Mouse (Mus musculus) embryonic fibroblast, embryonic 13.5 days (primary cell): Measurements from ENCODE around the gene Uhmk1. TPM values are rescaled to one million over a fixed set of nuclear protein-coding genes. Genes with fewer than 3 reads are reported as not detected.
"Not testable (repeated sequence)": the region's sequence is repeated elsewhere in the genome, so short reads cannot be mapped to it uniquely, and the experiment has no call there.

Experiments
- H3K27ac ChIP-seq: 2 replicates; pipeline ENCODE4 v1.5.1; 2012; ENCODE audit warnings: low read length, control low read depth, inconsistent platforms; ENCODE audit not compliant: insufficient read depth
- H3K4me1 ChIP-seq: 2 replicates; pipeline ENCODE4 v1.6.1; 2011; ENCODE audit warnings: low read length; ENCODE audit not compliant: control insufficient read depth, insufficient read depth
- H3K4me3 ChIP-seq: 2 replicates; pipeline ENCODE4 v1.5.1; 2011; ENCODE audit warnings: mild to moderate bottlenecking, control low read depth, low read length; ENCODE audit not compliant: insufficient read depth
- CTCF ChIP-seq: IDR thresholded peaks from 2 replicates; pipeline ENCODE4 v1.5.1; 2011; ENCODE audit warnings: mild to moderate bottlenecking, control low read depth, low read length, moderate library complexity, borderline replicate concordance; ENCODE audit not compliant: insufficient read depth
- POLR2A ChIP-seq: IDR thresholded peaks from 2 replicates; pipeline ENCODE4 v1.6.1; 2011; ENCODE audit warnings: low read depth, mild to moderate bottlenecking, control low read depth, low read length, moderate library complexity
- polyA plus RNA-seq: library from polyadenylated mRNA; stranded (reverse); fragments of >200 nt; gene quantifications from 2 replicates; pipeline ENCODE4 v1.2.4, GENCODE M21; 2011; ENCODE audit warnings: low read depth; ENCODE audit not compliant: missing spikeins, insufficient read length

Uhmk1 gene
- polyA plus RNA-seq, result 42.9 and 51.9 TPM in 2 replicates

- no peak for TF ChIP-seq CTCF
- TF ChIP-seq POLR2A, result peak; percentile 70
- peak within 1 kb of the TSS; percentile 100 for H3K4me3 ChIP-seq
- no peaks in the 10 kb centered on the region; the same call in 1 of the 2 replicates for H3K4me1 ChIP-seq
- H3K27ac ChIP-seq, result peak within 1 kb of the TSS; percentile 62
Observed at GRCm38 (mm10) chr1:170214757-170215522, at the start of gene Uhmk1. TSS of gene Uhmk1 (minus strand) at chr1:170215397.

DNA sequence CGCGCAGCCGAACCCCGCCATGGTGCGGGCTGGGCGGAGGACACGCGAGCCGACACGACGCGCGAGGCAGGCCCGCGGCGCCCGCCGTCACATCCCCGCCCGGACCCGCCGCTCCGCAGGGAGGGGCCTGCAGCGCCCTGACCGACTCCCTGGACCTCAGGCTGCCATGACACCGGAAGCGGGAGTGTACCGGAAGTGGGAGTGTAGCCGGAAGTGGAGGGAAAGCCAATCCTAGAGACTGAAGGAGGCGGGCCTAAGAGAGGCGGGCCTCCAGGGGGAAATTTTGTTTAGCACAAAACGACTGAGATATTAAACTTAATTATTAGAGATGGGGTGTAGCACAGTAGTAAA is 40.3 kb upstream of the Uhmk1 start:
- no peaks in the 10 kb centered on the region for H3K4me1 ChIP-seq
- H3K27ac ChIP-seq, result no peak overlapping the region
- peak overlapping the region; percentile 66 for H3K4me3 ChIP-seq
- TF ChIP-seq CTCF (no peak), POLR2A (peak; percentile 81)

GRCm38 (mm10) chr1:170254893-170255559 is 39.8 kb upstream of the Uhmk1 start:
- Histone ChIP-seq H3K27ac (no peak overlapping the region), H3K4me3 (peak overlapping the region; percentile 66), H3K4me1 (no peaks in the 10 kb centered on the region)
- TF ChIP-seq POLR2A, result no peak
- TF ChIP-seq CTCF, result no peak

GRCm38 (mm10) chr1:170245016-170245415 is 29.8 kb upstream of the Uhmk1 start:
- TF ChIP-seq POLR2A (no peak), CTCF (no peak)
- no peak overlapping the region for H3K4me3 ChIP-seq

DNA sequence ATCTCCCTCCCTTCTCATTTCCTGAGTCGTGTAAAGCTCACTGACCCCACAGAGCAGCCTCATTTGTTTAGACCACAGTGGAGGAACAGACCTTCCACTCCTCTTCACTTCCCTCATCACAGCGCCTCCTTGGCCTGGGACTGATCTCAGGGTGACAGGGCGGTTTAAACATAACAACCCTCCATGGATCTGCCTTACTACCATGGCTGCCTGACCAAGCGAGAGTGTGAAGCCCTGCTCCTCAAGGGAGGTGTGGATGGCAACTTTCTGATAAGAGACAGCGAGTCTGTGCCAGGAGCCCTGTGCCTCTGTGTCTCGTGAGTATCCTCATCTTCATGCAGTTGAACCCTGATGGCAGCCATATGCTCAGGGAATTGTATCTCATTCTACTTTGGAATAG is 17.5 kb upstream of the Uhmk1 start, which contains the start of gene Sh2d1b2:
TSS of gene Sh2d1b2 (plus strand) at position 62 of the 400 bp plus-strand sequence.
- H3K27ac ChIP-seq, H3K4me3 ChIP-seq, H3K4me1 ChIP-seq: not testable (repeated sequence)

More at GRCm38 (mm10) chr1:170245016-170245415, 29.8 kb upstream of the Uhmk1 start:
- Histone ChIP-seq H3K4me1 (no peaks in the 10 kb centered on the region), H3K27ac (no peak overlapping the region)

- Histone ChIP-seq H3K4me1 (no peaks in the 10 kb centered on the region; the same call in 1 of the 2 replicates), H3K27ac (no peak overlapping the region), H3K4me3 (no peak overlapping the region)
- TF ChIP-seq CTCF (no peak), POLR2A (no peak)
Observed at GRCm38 (mm10) chr1:170223276-170223675, 8.1 kb upstream of the Uhmk1 start.

GRCm38 (mm10) chr1:170220351-170220750 is 5.2 kb upstream of the Uhmk1 start:
- no peak overlapping the region for H3K4me3 ChIP-seq
- TF ChIP-seq POLR2A (no peak), CTCF (no peak)
- no peak overlapping the region for H3K27ac ChIP-seq
- no peaks in the 10 kb centered on the region for H3K4me1 ChIP-seq

- TF ChIP-seq POLR2A, result no peak
- TF ChIP-seq CTCF, result no peak
- Histone ChIP-seq H3K27ac (no peak overlapping the region), H3K4me1 (no peaks in the 10 kb centered on the region; the same call in 1 of the 2 replicates), H3K4me3 (no peak overlapping the region)
Observed at GRCm38 (mm10) chr1:170218091-170218884, 3.1 kb upstream of the Uhmk1 start.

DNA sequence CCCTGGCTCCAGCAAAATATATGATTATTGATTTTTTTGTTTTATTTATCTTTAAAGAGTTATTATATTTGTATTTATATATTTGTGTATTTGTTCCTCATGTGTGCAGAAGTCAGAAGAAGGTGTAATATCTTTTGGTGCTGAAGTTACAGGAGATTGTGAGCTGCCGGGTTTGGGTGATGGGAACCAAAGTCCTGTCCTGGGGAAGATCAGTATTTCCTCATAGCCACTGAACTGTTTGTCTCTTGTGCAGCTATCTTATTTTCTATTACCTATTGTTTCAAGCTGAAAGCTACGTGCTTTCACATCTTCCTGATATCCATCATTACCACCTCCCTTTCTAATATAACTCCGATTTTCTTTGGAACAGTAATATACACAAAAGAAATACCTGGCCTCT is 393 bp upstream of the Uhmk1 start:
- TF ChIP-seq CTCF (no peak), POLR2A (no peak)
- H3K4me3 ChIP-seq, result no peak overlapping the region; the same call in 1 of the 2 replicates
- no peaks in the 10 kb centered on the region; the same call in 1 of the 2 replicates for H3K4me1 ChIP-seq
- H3K27ac ChIP-seq, result no peak overlapping the region

- Histone ChIP-seq H3K27ac (peak overlapping the region; percentile 62), H3K4me1 (no peaks in the 10 kb centered on the region; the same call in 1 of the 2 replicates), H3K4me3 (peak overlapping the region; percentile 100)
- TF ChIP-seq CTCF (no peak), POLR2A (no peak)
Observed at GRCm38 (mm10) chr1:170214383-170214756, 827 bp downstream of the Uhmk1 start.
